Mouse (Mus musculus) spleen, adult 2 months (tissue): ENCODE data around the gene Dhdh.

Experiments used
- CTCF ChIP-seq: fragments of 200-500 bp; IDR thresholded peaks from 2 replicates; pipeline ENCODE4 v1.5.1; 2011; ENCODE audit warnings: mild to moderate bottlenecking, inconsistent platforms; ENCODE audit not compliant: insufficient read depth, insufficient read length, insufficient replicate concordance; ENCODE audit errors: extremely low read depth
- POLR2A ChIP-seq: fragments of 200-500 bp; IDR thresholded peaks from 2 replicates; pipeline ENCODE4 v1.6.1; 2011; ENCODE audit warnings: low read depth, low read length, inconsistent platforms

- no peak for TF ChIP-seq CTCF
- no peak for TF ChIP-seq POLR2A
Measured at GRCm38 (mm10) chr7:45522957-45523676, 34.5 kb upstream of the Dhdh start.
